Mouse (Mus musculus): ENCODE data around the gene Aida.
A peak's percentile ranks its signal among the peaks of the same experiment; 100 is the strongest.
"Not testable (repeated sequence)": the region's sequence is repeated elsewhere in the genome, so short reads cannot be mapped to it uniquely, and the experiment has no call there.

Aida gene

GRCm38 (mm10) chr1:183315783-183316182 lies 19.4 kb downstream of the Aida start:
- DNase-seq (ENCODE audit: low spot score in 2 of 2) = no peak

- DNase-seq (ENCODE audit: low spot score in 2 of 2) = no peak
Observed at GRCm38 (mm10) chr1:183320708-183321107, 24.3 kb downstream of the Aida start.

- DNase-seq (ENCODE audit: low spot score in 2 of 2) = not testable (repeated sequence)
Observed at GRCm38 (mm10) chr1:183322496-183322895, 26.1 kb downstream of the Aida start.

GRCm38 (mm10) chr1:183323923-183324322 lies 27.5 kb downstream of the Aida start:
- no peak for DNase-seq (ENCODE audit: low spot score in 2 of 2)

- DNase-seq (ENCODE audit: low spot score in 2 of 2) = no peak
Observed at GRCm38 (mm10) chr1:183324433-183324832, 28.0 kb downstream of the Aida start.

GRCm38 (mm10) chr1:183327171-183327570 lies 30.8 kb downstream of the Aida start:
- no peak for DNase-seq (ENCODE audit: low spot score in 2 of 2)

GRCm38 (mm10) chr1:183342902-183343301 lies 46.5 kb downstream of the Aida start:
- DNase-seq (ENCODE audit: low spot score in 2 of 2) = not testable (repeated sequence)

GRCm38 (mm10) chr1:183344886-183345816 lies 48.8 kb downstream of the Aida start:
- peak; percentile 83 to 89 for DNase-seq (ENCODE audit: low spot score in 2 of 2)

- no peak for DNase-seq (ENCODE audit: low spot score in 2 of 2)
Observed at GRCm38 (mm10) chr1:183345817-183346195, 49.4 kb downstream of the Aida start.

- peak; percentile 44 to 45 for DNase-seq (ENCODE audit: low spot score in 2 of 2)
Observed at GRCm38 (mm10) chr1:183349840-183350239, 53.5 kb downstream of the Aida start.

GRCm38 (mm10) chr1:183358901-183359300 lies 62.5 kb downstream of the Aida start:
- DNase-seq (ENCODE audit: low spot score in 2 of 2) = no peak

- no peak for DNase-seq (ENCODE audit: low spot score in 2 of 2)
Observed at GRCm38 (mm10) chr1:183362301-183362700, 65.9 kb downstream of the Aida start.

- DNase-seq (ENCODE audit: low spot score in 2 of 2) = no peak
Observed at GRCm38 (mm10) chr1:183362729-183363576, 66.6 kb downstream of the Aida start.

- no peak for DNase-seq (ENCODE audit: low spot score in 2 of 2)
Observed at GRCm38 (mm10) chr1:183363577-183363867, 67.1 kb downstream of the Aida start.

- no peak for DNase-seq (ENCODE audit: low spot score in 2 of 2)
Observed at GRCm38 (mm10) chr1:183366361-183366760, 70.0 kb downstream of the Aida start.

- DNase-seq (ENCODE audit: low spot score in 2 of 2) = peak; percentile 7 to 9
Observed at GRCm38 (mm10) chr1:183368601-183369400, 72.4 kb downstream of the Aida start.

- DNase-seq (ENCODE audit: low spot score in 2 of 2) = peak; percentile 93 to 94
Observed at GRCm38 (mm10) chr1:183369427-183370014, 73.1 kb downstream of the Aida start, which contains the start of gene Mia3. Gene Mia3 (minus strand): TSS chr1:183369553.

- DNase-seq (ENCODE audit: low spot score in 2 of 2) = no peak
Observed at GRCm38 (mm10) chr1:183374728-183375127, 78.3 kb downstream of the Aida start.
